Mouse (Mus musculus): ENCODE data around the gene Zdhhc3. TPM values are rescaled to one million over a fixed set of nuclear protein-coding genes. Genes with fewer than 3 reads are reported as not detected.

The Zdhhc3 gene
- total RNA-seq, 1 experiment from 2014 or later = 26.5 TPM

- no peak for ATAC-seq (ENCODE audit: extremely low read depth, insufficient number of reproducible peaks, low FRiP score, poor library complexity, severe bottlenecking)
Observed at GRCm38 (mm10) chr9:123034426-123034825, 78.6 kb downstream of the Zdhhc3 start, which contains the start of gene Tgm4. TSS of gene Tgm4 (plus strand) at chr9:123034726.

- no peak for ATAC-seq (ENCODE audit: extremely low read depth, insufficient number of reproducible peaks, low FRiP score, poor library complexity, severe bottlenecking)
Observed at GRCm38 (mm10) chr9:123031496-123032246, 81.3 kb downstream of the Zdhhc3 start.

- no peak for ATAC-seq (ENCODE audit: extremely low read depth, insufficient number of reproducible peaks, low FRiP score, poor library complexity, severe bottlenecking)
Observed at GRCm38 (mm10) chr9:123024201-123024600, 88.8 kb downstream of the Zdhhc3 start.

GRCm38 (mm10) chr9:123021636-123022379 lies 91.2 kb downstream of the Zdhhc3 start:
- ATAC-seq (ENCODE audit: extremely low read depth, insufficient number of reproducible peaks, low FRiP score, poor library complexity, severe bottlenecking) = no peak

- peak; percentile 74 for ATAC-seq (ENCODE audit: extremely low read depth, insufficient number of reproducible peaks, low FRiP score, poor library complexity, severe bottlenecking)
Observed at GRCm38 (mm10) chr9:123020995-123021631, 91.9 kb downstream of the Zdhhc3 start, which contains the start of gene Tmem42. TSS of gene Tmem42 (plus strand) at chr9:123021326.

Other genes with a start within 250 kb of the Zdhhc3 start
- gene Zfp445, start 247.2 kb downstream of the Zdhhc3 start, total RNA-seq (2017) = 105 and 106 TPM in 2 replicates
- 3.4 and 3.8 TPM in 2 replicates for gene Zkscan7, start 227.5 kb downstream of the Zdhhc3 start, total RNA-seq (2017)
- not detected in 2 replicates for gene Zfp105, start 190.1 kb downstream of the Zdhhc3 start, total RNA-seq (2017)
- gene 1110059G10Rik, start 162.2 kb downstream of the Zdhhc3 start, total RNA-seq (2017) = 21.6 and 28.5 TPM in 2 replicates
- gene Kif15, start 162.2 kb downstream of the Zdhhc3 start, total RNA-seq (2017) = 4.5 TPM in 2 replicates
- 11.9 and 12.0 TPM in 2 replicates for gene Tmem42, start 91.9 kb downstream of the Zdhhc3 start, total RNA-seq (2017)
- 0.61 TPM in 1 of 2 replicates, not detected in the other for gene Tgm4, start 78.5 kb downstream of the Zdhhc3 start, total RNA-seq (2017)
- 35.0 and 42.7 TPM in 2 replicates for gene Exosc7, start within 50 bp of the Zdhhc3 start, total RNA-seq (2017)
- gene Clec3b, start 37.7 kb upstream of the Zdhhc3 start, total RNA-seq (2017) = not detected in 2 replicates
- 0.25 TPM in 1 of 2 replicates, not detected in the other for gene Cdcp1, start 102.8 kb upstream of the Zdhhc3 start, total RNA-seq (2017)
- gene Tmem158, start 147.6 kb upstream of the Zdhhc3 start, total RNA-seq (2017) = 0.58 and 1.4 TPM in 2 replicates

Measured in neutrophil, adult 5-6 weeks (primary cell).